Mouse (Mus musculus) brown adipose tissue, adult 24 weeks (tissue): Measurements from ENCODE around the gene Gm10770. TPM values are rescaled to one million over a fixed set of nuclear protein-coding genes. Genes with fewer than 3 reads are reported as not detected.
"Not testable (repeated sequence)": the region's sequence is repeated elsewhere in the genome, so short reads cannot be mapped to it uniquely, and the experiment has no call there.

Source experiments
- H3K27ac ChIP-seq: fragments of 200-500 bp; replicated peaks from 2 replicates; pipeline ENCODE4 v1.5.1; 2012; ENCODE audit warnings: low read depth, mild to moderate bottlenecking, low read length
- H3K4me1 ChIP-seq: fragments of 200-500 bp; 2 replicates; pipeline ENCODE4 v1.6.1; 2012; ENCODE audit warnings: low read length, mixed read lengths; ENCODE audit not compliant: control insufficient read depth, insufficient read depth, insufficient read length
- H3K4me3 ChIP-seq: fragments of 200-500 bp; 2 replicates; pipeline ENCODE4 v1.5.1; 2012; ENCODE audit warnings: low read depth, mild to moderate bottlenecking, low read length, moderate library complexity; ENCODE audit not compliant: insufficient read depth
- polyA plus RNA-seq: library from polyadenylated mRNA; stranded (reverse); fragments of >200 nt; gene quantifications from 2 replicates; pipeline ENCODE4 v1.2.4, GENCODE M21; 2012; ENCODE audit not compliant: missing spikeins, insufficient read depth, insufficient read length

The Gm10770 gene
- not detected in 2 replicates for polyA plus RNA-seq

DNA sequence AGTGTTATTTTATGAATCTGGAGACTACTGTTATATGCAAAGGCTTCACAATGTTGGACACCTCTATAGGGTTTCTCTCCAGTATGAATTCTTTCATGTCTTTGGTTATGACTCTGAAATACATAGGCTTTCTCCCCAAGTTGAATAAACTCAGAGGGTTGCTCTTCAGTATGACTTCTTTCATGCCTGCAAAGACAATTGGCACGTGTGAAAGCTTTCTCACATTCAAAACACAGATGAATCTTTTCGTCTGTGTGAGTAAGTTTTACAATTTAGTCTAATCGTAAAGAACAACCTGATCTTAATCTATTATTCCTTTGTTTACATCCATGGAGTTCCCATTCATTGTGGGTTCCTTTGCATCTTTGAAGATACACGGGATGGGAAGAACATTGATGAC, at the start of gene Gm10770:
Gene Gm10770 (minus strand): TSS at position 101 of the 400 bp plus-strand sequence.
- H3K27ac ChIP-seq, H3K4me3 ChIP-seq, H3K4me1 ChIP-seq: not testable (repeated sequence)

- H3K4me1 ChIP-seq, H3K4me3 ChIP-seq, H3K27ac ChIP-seq: not testable (repeated sequence)
Observed at GRCm38 (mm10) chr2:150223263-150223662, 43.8 kb upstream of the Gm10770 start.

- not testable (repeated sequence) for H3K27ac ChIP-seq, H3K4me1 ChIP-seq
- H3K4me3 ChIP-seq, result peak overlapping the region; percentile 63
Observed at GRCm38 (mm10) chr2:150218363-150218725, 38.9 kb upstream of the Gm10770 start.

- peak within 1 kb of the TSS; percentile 63 for H3K4me3 ChIP-seq
- not testable (repeated sequence) for H3K27ac ChIP-seq, H3K4me1 ChIP-seq
Observed at GRCm38 (mm10) chr2:150217600-150218362, 38.3 kb upstream of the Gm10770 start, which contains the start of gene Zfp937. Gene Zfp937, plus strand, starts transcription at chr2:150218073.

DNA sequence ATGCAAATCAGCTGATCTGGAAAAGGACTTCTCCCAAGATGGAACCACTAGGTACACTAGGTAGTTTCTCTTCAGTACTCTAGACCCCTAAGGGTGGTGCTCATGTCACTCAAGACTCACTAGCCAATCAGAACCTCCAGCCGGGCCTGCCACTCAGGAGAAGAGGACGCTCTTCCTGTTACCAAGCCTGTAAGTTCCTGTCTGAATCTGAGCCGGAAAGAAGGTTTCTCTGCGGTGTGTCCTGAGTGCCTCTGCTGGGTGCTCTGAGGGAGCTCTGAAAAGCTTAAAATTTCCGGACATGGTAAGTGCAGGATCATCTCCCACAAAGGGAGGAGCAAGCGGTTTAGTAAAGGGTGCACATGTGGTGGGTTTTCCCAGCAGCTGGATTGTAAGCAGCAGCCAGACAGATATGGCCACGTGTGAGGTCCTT, 2.1 kb upstream of the Gm10770 start, which contains the start of gene Gm14139:
Gene Gm14139 (plus strand): TSS at position 186 of the 430 bp plus-strand sequence.
- H3K27ac ChIP-seq, H3K4me1 ChIP-seq, H3K4me3 ChIP-seq: not testable (repeated sequence)

DNA sequence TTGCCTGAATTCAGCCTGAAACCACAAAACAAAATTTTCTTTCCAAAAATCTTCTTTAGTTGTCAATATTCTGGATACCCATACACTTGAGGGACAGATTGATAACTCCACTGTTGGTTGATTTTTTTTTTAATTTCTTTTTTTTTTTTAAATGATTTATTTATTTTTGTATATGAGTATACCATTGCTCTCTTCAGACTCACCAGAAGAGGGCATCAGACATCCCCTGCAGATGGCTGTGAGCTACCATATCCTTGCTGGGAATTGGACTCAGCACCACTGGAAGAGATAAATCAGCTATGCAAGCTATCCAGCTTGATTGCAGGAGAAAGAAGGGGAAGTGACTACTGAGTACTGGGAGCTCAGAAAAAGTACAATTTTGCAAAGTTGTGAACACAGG, 1.6 kb upstream of the Gm10770 start:
- not testable (repeated sequence) for H3K27ac ChIP-seq, H3K4me1 ChIP-seq, H3K4me3 ChIP-seq

- Histone ChIP-seq H3K4me3 (no peak overlapping the region), H3K4me1 (no peaks in the 10 kb centered on the region), H3K27ac (no peak overlapping the region)
Observed at GRCm38 (mm10) chr2:150173833-150174232, 5.6 kb downstream of the Gm10770 start.

DNA sequence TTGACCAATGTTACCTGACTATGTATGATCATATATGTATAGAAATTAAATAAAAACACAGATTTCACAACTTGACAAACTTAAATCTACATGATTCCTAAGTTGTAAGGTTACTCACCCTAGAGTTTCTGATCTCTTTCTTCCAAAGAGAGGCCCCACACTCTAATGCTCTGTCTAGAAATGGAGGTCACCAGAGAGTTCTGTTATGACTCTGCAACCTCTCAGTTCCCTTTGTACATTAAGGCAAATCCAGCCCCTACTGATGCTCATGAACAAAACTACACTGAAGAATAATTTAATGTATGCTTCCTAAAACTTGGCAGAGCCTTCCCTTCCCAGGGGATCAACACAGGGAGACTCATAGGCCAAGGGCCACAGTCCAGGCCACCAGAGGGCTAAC, 12.8 kb downstream of the Gm10770 start:
- no peak overlapping the region for H3K4me3 ChIP-seq
- no peaks in the 10 kb centered on the region for H3K4me1 ChIP-seq
- no peak overlapping the region for H3K27ac ChIP-seq

- Histone ChIP-seq H3K27ac (peak within 1 kb of the TSS; percentile 50; the same call in 1 of the 2 replicates), H3K4me1 (peaks cover 2% of the 10 kb centered on the region; the same call in 1 of the 2 replicates), H3K4me3 (peak within 1 kb of the TSS; percentile 91)
Observed at GRCm38 (mm10) chr2:150136435-150136897, 43.0 kb downstream of the Gm10770 start, which contains the start of gene Zfp120. Gene Zfp120, minus strand, starts transcription at chr2:150136708.

GRCm38 (mm10) chr2:150132773-150133172, 46.7 kb downstream of the Gm10770 start:
- H3K4me3 ChIP-seq, result no peak overlapping the region
- peaks cover 2% of the 10 kb centered on the region; the same call in 1 of the 2 replicates for H3K4me1 ChIP-seq
- no peak overlapping the region for H3K27ac ChIP-seq

DNA sequence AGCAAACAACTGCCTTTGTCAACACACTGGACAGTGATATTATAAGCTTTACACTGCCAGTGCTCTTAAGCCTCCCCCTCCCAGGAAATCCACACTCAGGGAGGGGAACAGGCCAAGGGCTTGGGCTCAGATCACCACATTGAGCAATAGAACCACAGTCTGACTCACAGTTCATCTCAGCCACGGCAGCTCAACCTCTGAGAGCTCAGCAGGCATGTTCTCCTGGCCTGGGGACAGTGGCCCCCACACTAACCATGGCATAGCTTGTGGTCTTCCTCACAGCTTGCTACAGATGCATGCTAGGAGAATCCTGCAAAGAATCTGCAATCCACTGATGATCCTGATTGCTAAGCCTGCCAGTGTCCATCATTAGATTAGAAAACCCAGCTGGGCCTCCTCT, 47.5 kb downstream of the Gm10770 start:
- H3K4me3 ChIP-seq, H3K4me1 ChIP-seq, H3K27ac ChIP-seq: not testable (repeated sequence)

Other genes starting within 250 kb of the Gm10770 start
- 5.9 and 7.8 TPM in 2 replicates for gene Zfp120, start 43.0 kb downstream of the Gm10770 start, polyA plus RNA-seq
- not detected in 2 replicates for gene Gm14139, start 2.1 kb upstream of the Gm10770 start, polyA plus RNA-seq
- gene Zfp937, start 38.4 kb upstream of the Gm10770 start, polyA plus RNA-seq, result 1.4 and 1.6 TPM in 2 replicates
- 1.2 TPM in 1 of 2 replicates, not detected in the other for gene Gm21994, start 75.9 kb upstream of the Gm10770 start, polyA plus RNA-seq
- gene Gm14124, start 77.8 kb upstream of the Gm10770 start, polyA plus RNA-seq, result not detected in 2 replicates
- gene Gm10130, start 144.0 kb upstream of the Gm10770 start, polyA plus RNA-seq, result not detected in 2 replicates
- 1.6 TPM in 1 of 2 replicates, not detected in the other for gene 3300002I08Rik, start 183.1 kb upstream of the Gm10770 start, polyA plus RNA-seq